Mouse (Mus musculus): ENCODE measurements around the gene Kras. TPM values are rescaled to one million over a fixed set of nuclear protein-coding genes. Genes with fewer than 3 reads are reported as not detected.
A peak's percentile ranks its signal among the peaks of the same experiment; 100 is the strongest.

Kras gene
- polyA plus RNA-seq, 1 experiment from 2014 or later: 123 TPM

DNA sequence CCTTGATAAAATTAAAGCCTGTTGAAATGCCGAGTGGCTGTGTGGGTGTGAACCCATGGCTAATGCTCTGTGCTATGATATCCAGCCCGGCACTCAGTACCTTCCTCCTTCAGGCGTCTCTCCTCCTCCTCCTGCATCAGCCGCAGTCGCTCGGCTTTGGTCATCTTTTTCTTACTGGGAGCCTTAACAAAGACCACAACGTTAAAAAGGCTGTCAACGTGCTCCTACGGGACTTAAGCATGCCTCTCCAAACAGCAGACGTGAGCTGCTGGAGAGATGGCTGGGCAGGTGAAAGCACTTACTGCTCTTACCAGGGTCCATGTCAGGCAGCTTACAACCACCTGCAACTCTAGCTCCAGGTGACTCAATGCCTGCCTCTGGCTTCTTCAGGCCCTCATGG is 44.9 kb downstream of the Kras start:
- Histone ChIP-seq H3K27me3 (no peaks in the 10 kb centered on the region), H3K36me3 (no peaks in the 10 kb centered on the region), H3K4me1 (peaks cover 4% of the 10 kb centered on the region), H3K4me3 (no peak overlapping the region), H3K9ac (replicated peaks) (no peak overlapping the region), H3K9me3 (no peaks in the 10 kb centered on the region), H3K4me2 (replicated peaks) (no peak overlapping the region), H3K27ac (replicated peaks) (no peak overlapping the region)
- WGBS: 77% methylated on average over 10 of the region's 10 CpGs
- ATAC-seq (replicated peaks): no peak

DNA sequence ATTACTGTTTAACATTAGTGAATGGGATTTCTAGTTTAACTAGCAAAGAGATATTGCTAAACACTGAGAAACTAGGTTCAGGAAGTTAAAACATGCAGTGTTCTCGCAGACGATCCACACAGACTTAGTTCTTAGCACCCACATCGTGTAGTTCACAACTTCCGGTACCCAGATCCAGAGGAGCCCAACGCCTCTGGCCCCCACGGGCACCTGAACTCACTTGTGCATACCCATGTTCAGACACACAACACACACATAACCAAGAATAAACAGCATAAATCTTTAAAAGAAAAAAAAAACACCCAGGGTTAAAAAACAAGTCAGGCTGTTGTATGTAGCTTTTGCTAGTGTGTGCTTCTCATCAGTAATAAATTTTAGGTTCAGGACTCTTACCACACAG is 45.6 kb downstream of the Kras start:
- H3K9me3 ChIP-seq: no peaks in the 10 kb centered on the region
- no peak for ATAC-seq (replicated peaks)
- no peaks in the 10 kb centered on the region for H3K27me3 ChIP-seq
- H3K4me3 ChIP-seq: no peak overlapping the region
- H3K4me1 ChIP-seq: no peaks in the 10 kb centered on the region
- no peak overlapping the region for H3K9ac ChIP-seq (replicated peaks)
- H3K27ac ChIP-seq (replicated peaks): no peak overlapping the region
- no peaks in the 10 kb centered on the region for H3K36me3 ChIP-seq
- H3K4me2 ChIP-seq (replicated peaks): no peak overlapping the region
- 91% methylated on average over 6 of the region's 6 CpGs for WGBS

DNA sequence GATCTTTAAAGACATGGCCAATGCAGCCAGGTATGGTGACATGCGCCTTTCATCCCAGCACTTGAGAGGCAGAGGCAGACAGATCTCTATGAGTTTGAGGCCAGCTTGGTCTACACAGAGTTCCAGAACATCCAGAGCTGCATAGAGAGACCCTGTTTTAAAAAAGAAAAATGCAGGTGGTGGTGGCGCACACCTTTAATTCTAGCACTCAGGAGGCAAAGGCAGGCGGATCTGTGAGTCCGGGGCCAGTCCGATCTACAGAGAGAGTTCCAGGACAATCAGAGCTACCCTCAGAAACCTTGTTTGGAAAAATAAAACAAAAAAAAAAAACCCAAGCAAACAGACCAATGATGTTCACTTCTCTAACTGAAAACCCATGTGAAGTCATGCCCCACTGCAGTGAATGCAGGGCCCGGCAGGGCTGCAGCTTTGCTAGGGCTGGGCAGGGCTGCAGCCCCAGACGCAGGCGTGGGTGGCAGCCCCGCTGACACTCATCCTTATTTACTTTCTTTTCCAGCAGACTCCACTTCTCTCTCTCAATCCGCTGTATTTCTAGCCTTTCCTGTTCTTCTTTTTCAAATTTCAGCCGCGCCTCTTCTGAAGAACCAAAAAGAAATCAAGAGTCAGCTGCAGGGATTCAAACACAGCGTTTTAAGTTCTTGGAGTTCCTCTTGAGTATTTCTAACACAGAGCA is 47.5 kb downstream of the Kras start:
- no peaks in the 10 kb centered on the region for H3K9me3 ChIP-seq
- H3K27me3 ChIP-seq: no peaks in the 10 kb centered on the region
- no peak overlapping the region for H3K4me2 ChIP-seq (replicated peaks)
- no peaks in the 10 kb centered on the region for H3K4me1 ChIP-seq
- no peak overlapping the region for H3K27ac ChIP-seq (replicated peaks)
- ATAC-seq (replicated peaks): no peak
- no peaks in the 10 kb centered on the region for H3K36me3 ChIP-seq
- no peak overlapping the region for H3K4me3 ChIP-seq
- 86% methylated on average over 13 of the region's 13 CpGs for WGBS
- no peak overlapping the region for H3K9ac ChIP-seq (replicated peaks)

- no peaks in the 10 kb centered on the region for H3K9me3 ChIP-seq
- 95% methylated on average over 8 of the region's 8 CpGs for WGBS
- H3K27me3 ChIP-seq: no peaks in the 10 kb centered on the region
- H3K9ac ChIP-seq (replicated peaks): no peak overlapping the region
- no peak overlapping the region for H3K4me3 ChIP-seq
- no peaks in the 10 kb centered on the region for H3K36me3 ChIP-seq
- no peak for ATAC-seq (replicated peaks)
- no peak overlapping the region for H3K27ac ChIP-seq (replicated peaks)
- no peak overlapping the region for H3K4me2 ChIP-seq (replicated peaks)
- no peaks in the 10 kb centered on the region for H3K4me1 ChIP-seq
Measured at GRCm38 (mm10) chr6:145197949-145198686, 51.9 kb downstream of the Kras start.

GRCm38 (mm10) chr6:145193446-145193845 is 56.6 kb downstream of the Kras start:
- H3K9ac ChIP-seq (replicated peaks): no peak overlapping the region
- no peaks in the 10 kb centered on the region for H3K27me3 ChIP-seq
- no peak overlapping the region for H3K27ac ChIP-seq (replicated peaks)
- no peak overlapping the region for H3K4me3 ChIP-seq
- H3K4me2 ChIP-seq (replicated peaks): no peak overlapping the region
- no peaks in the 10 kb centered on the region for H3K4me1 ChIP-seq
- no peaks in the 10 kb centered on the region for H3K36me3 ChIP-seq
- ATAC-seq (replicated peaks): no peak
- no peaks in the 10 kb centered on the region for H3K9me3 ChIP-seq
- WGBS: 82% methylated on average over 11 of the region's 11 CpGs

DNA sequence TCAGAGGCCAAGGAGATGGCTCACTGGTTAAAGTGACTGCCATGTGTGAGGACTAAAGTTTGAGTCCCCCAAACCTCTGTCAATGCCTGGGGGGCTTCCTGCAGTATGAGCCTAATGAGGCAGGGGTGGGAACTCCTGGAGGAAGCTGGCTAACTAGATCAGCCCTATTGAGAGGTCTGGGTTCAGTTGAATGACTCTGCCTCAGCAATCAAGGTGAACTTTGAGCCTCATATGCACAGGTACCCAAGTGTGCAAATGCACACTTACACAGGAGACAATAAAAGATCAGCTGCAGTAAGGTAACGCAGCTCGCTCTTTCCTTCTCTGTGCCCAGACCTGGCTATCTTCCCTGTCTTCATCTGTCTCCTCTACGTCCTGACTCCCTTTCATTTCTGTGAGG is 57.0 kb downstream of the Kras start:
- H3K9ac ChIP-seq (replicated peaks): no peak overlapping the region
- no peaks in the 10 kb centered on the region for H3K36me3 ChIP-seq
- H3K4me1 ChIP-seq: no peaks in the 10 kb centered on the region
- no peaks in the 10 kb centered on the region for H3K27me3 ChIP-seq
- no peak overlapping the region for H3K4me3 ChIP-seq
- H3K4me2 ChIP-seq (replicated peaks): no peak overlapping the region
- 83% methylated on average over 3 of the region's 3 CpGs for WGBS
- H3K27ac ChIP-seq (replicated peaks): no peak overlapping the region
- ATAC-seq (replicated peaks): no peak
- no peaks in the 10 kb centered on the region for H3K9me3 ChIP-seq

GRCm38 (mm10) chr6:145187093-145188088 is 62.6 kb downstream of the Kras start:
- 62% methylated on average over 27 of the region's 27 CpGs for WGBS
- peak overlapping the region; percentile 40 for H3K9ac ChIP-seq (replicated peaks)

DNA sequence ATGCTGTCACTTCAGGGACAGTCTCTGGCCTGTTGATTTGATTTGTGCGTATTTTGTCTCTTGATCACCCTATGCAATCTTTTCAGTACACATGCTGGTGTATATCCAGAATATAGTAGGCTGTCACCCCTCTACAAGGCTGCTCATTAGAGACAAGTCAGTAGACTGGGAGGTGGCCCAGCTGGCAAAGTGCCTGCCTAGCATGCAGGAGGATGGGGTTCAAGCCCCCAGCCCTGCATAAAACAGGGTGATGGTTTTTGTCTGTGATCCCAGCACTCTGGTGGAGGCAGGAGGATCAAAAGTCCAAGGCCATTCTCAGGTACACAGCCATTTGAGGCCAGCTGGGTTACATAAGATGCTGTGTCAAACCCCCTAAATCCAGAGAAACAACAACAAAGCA is 63.9 kb downstream of the Kras start:
- Histone ChIP-seq H3K27me3 (no peaks in the 10 kb centered on the region), H3K9ac (replicated peaks) (no peak overlapping the region), H3K4me2 (replicated peaks) (no peak overlapping the region), H3K4me1 (0 out of 2 replicates have a peak, but pooled peaks cover 4% of the 10 kb centered on the region), H3K9me3 (no peaks in the 10 kb centered on the region), H3K27ac (replicated peaks) (no peak overlapping the region), H3K4me3 (no peak overlapping the region), H3K36me3 (no peaks in the 10 kb centered on the region)
- ATAC-seq (replicated peaks): no peak
- WGBS: 71% methylated on average over 1 of the region's 1 CpGs

More at GRCm38 (mm10) chr6:145187093-145188088, 62.6 kb downstream of the Kras start:
- peak; percentile 78 for ATAC-seq (replicated peaks)
- H3K4me1 ChIP-seq: 0 out of 2 replicates have a peak, but pooled peaks cover 4% of the 10 kb centered on the region
- H3K27ac ChIP-seq (replicated peaks): peak overlapping the region; percentile 74
- H3K36me3 ChIP-seq: no peaks in the 10 kb centered on the region
- peak overlapping the region; percentile 35 for H3K4me2 ChIP-seq (replicated peaks)
- no peaks in the 10 kb centered on the region for H3K27me3 ChIP-seq
- peak overlapping the region; percentile 37 for H3K4me3 ChIP-seq
- H3K9me3 ChIP-seq: no peaks in the 10 kb centered on the region

- Histone ChIP-seq H3K27me3 (no peaks in the 10 kb centered on the region), H3K27ac (replicated peaks) (no peak overlapping the region), H3K4me3 (no peak overlapping the region), H3K4me2 (replicated peaks) (no peak overlapping the region), H3K4me1 (no peaks in the 10 kb centered on the region), H3K36me3 (no peaks in the 10 kb centered on the region), H3K9ac (replicated peaks) (no peak overlapping the region), H3K9me3 (no peaks in the 10 kb centered on the region)
- ATAC-seq (replicated peaks): no peak
- 85% methylated on average over 8 of the region's 8 CpGs for WGBS
Measured at GRCm38 (mm10) chr6:145182044-145182443, 68.0 kb downstream of the Kras start.

GRCm38 (mm10) chr6:145179665-145180064 is 70.4 kb downstream of the Kras start:
- no peaks in the 10 kb centered on the region for H3K9me3 ChIP-seq
- no peak overlapping the region for H3K9ac ChIP-seq (replicated peaks)
- H3K27me3 ChIP-seq: 0 out of 2 replicates have a peak, but pooled peaks cover 7% of the 10 kb centered on the region
- H3K4me1 ChIP-seq: peaks cover 3% of the 10 kb centered on the region; the same call in 1 of the 2 replicates
- no peak for ATAC-seq (replicated peaks)
- H3K4me3 ChIP-seq: no peak overlapping the region
- H3K4me2 ChIP-seq (replicated peaks): no peak overlapping the region
- 30% methylated on average over 6 of the region's 6 CpGs for WGBS
- H3K36me3 ChIP-seq: no peaks in the 10 kb centered on the region
- H3K27ac ChIP-seq (replicated peaks): no peak overlapping the region

DNA sequence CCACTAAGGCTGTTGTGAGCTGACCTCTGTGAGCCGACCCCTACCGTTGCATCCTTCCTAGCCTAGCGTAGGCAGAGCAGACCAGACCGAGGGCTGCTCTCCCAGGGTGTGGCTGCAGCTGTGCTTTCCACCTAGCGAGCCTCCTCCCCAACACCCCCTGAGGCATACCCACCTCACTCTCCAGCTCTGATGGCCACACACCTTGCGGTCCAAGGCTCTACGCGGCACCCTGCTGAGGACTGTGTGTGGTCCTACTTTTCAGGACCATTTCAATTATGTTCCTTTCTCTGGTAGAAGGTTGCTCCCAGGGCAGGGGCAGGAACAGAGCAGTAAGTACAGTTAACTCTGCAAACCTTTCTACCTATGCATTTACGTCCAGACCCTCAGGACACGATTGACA is 73.6 kb downstream of the Kras start:
- 41% methylated on average over 10 of the region's 10 CpGs for WGBS
- Histone ChIP-seq H3K9ac (replicated peaks) (no peak overlapping the region), H3K4me1 (peaks cover 16% of the 10 kb centered on the region), H3K9me3 (no peaks in the 10 kb centered on the region), H3K4me3 (no peak overlapping the region), H3K4me2 (replicated peaks) (no peak overlapping the region), H3K27ac (replicated peaks) (no peak overlapping the region), H3K36me3 (no peaks in the 10 kb centered on the region), H3K27me3 (0 out of 2 replicates have a peak, but pooled peaks cover 7% of the 10 kb centered on the region)
- ATAC-seq (replicated peaks): no peak

Measured in forebrain, embryonic 15.5 days (tissue).